Mouse (Mus musculus) MEL (cell line): ENCODE results near the gene Ccdc47. TPM values are rescaled to one million over a fixed set of nuclear protein-coding genes. Genes with fewer than 3 reads are reported as not detected.
"Not testable (repeated sequence)": the region's sequence is repeated elsewhere in the genome, so short reads cannot be mapped to it uniquely, and the experiment has no call there.

Experiments used
- DNase-seq: peaks from one replicate; pipeline ENCODE4 v3.0.0; 2011; ENCODE audit warnings: low read depth, low spot score
- H3K27ac ChIP-seq: 2 replicates; pipeline ENCODE4 v1.5.1; 2012; ENCODE audit warnings: low read depth, mild to moderate bottlenecking, control low read depth, low read length, moderate library complexity; ENCODE audit not compliant: control insufficient read depth
- H3K27me3 ChIP-seq, 2 experiments: fragments of 150-350 bp in 1 of 2; sonication (generic) in 1 of 2; 2 replicates each; pipeline ENCODE4 v1.6.1; 2012; ENCODE audit warnings: low read length in 2 of 2, mild to moderate bottlenecking in 2 of 2, improper control_type of control experiment in 1 of 2, moderate library complexity in 1 of 2; ENCODE audit not compliant: insufficient read depth in 2 of 2, control insufficient read depth in 1 of 2
- H3K36me3 ChIP-seq, 2 experiments: 2 replicates each; pipeline ENCODE4 v1.6.1; 2012 to 2014; ENCODE audit warnings: low read length in 2 of 2, improper control_type of control experiment in 1 of 2, inconsistent platforms in 1 of 2, mild to moderate bottlenecking in 1 of 2; ENCODE audit not compliant: insufficient read depth in 2 of 2, control insufficient read depth in 1 of 2
- H3K4me1 ChIP-seq, 2 experiments: fragments of 150-350 bp in 1 of 2; sonication (generic) in 1 of 2; 2 replicates each; pipeline ENCODE4 v1.6.1; 2012; ENCODE audit warnings: low read length in 2 of 2, improper control_type of control experiment in 1 of 2, mild to moderate bottlenecking in 1 of 2; ENCODE audit not compliant: insufficient read depth in 2 of 2, control insufficient read depth in 1 of 2
- H3K4me3 ChIP-seq, 2 experiments: fragments of 150-350 bp in 1 of 2; sonication (generic) in 1 of 2; 2 replicates each; pipeline ENCODE4 v1.5.1; 2012; ENCODE audit warnings: low read depth in 2 of 2, low read length in 2 of 2, mild to moderate bottlenecking in 2 of 2, moderate library complexity in 2 of 2, control low read depth in 1 of 2, improper control_type of control experiment in 1 of 2; ENCODE audit not compliant: control insufficient read depth in 1 of 2, insufficient read depth in 1 of 2
- H3K79me2 ChIP-seq: 2 replicates; pipeline ENCODE4 v1.6.1; 2012; ENCODE audit warnings: mild to moderate bottlenecking, low read length, moderate library complexity; ENCODE audit not compliant: control insufficient read depth, poor library complexity, insufficient read depth
- H3K9ac ChIP-seq: 2 replicates; pipeline ENCODE4 v1.6.1; 2012; ENCODE audit warnings: low read depth, mild to moderate bottlenecking, control low read depth, low read length, moderate library complexity; ENCODE audit not compliant: control insufficient read depth, poor library complexity, severe bottlenecking
- H3K9me3 ChIP-seq: fragments of 150-350 bp; sonication (generic); replicated peaks from 2 replicates; pipeline ENCODE4 v1.6.1; 2012; ENCODE audit warnings: mild to moderate bottlenecking, low read length, improper control_type of control experiment, moderate library complexity; ENCODE audit not compliant: insufficient read depth
- BHLHE40 ChIP-seq: IDR thresholded peaks from 2 replicates; pipeline ENCODE4 v1.6.1; 2012; ENCODE audit warnings: low read depth, mild to moderate bottlenecking, inconsistent platforms, low read length, improper control_type of control experiment, borderline replicate concordance
- CHD1 ChIP-seq: IDR thresholded peaks from 2 replicates; pipeline ENCODE4 v1.6.1; 2012; ENCODE audit warnings: low read depth, mild to moderate bottlenecking, inconsistent platforms, low read length, improper control_type of control experiment
- CTCF ChIP-seq, 3 experiments: IDR thresholded peaks in 2 of 3; conservative IDR thresholded peaks in 1 of 3; 2 replicates each; pipeline ENCODE4 v1.5.1; 2011 to 2012; ENCODE audit warnings: low read length in 3 of 3, low read depth in 2 of 3, mild to moderate bottlenecking in 2 of 3, improper control_type of control experiment in 1 of 3, inconsistent platforms in 1 of 3, mixed read lengths in 1 of 3, moderate library complexity in 1 of 3; ENCODE audit not compliant: control insufficient read depth in 1 of 3, insufficient read depth in 1 of 3, poor library complexity in 1 of 3, severe bottlenecking in 1 of 3
- ELF1 ChIP-seq: IDR thresholded peaks from 2 replicates; pipeline ENCODE4 v1.6.1; 2014; ENCODE audit warnings: low read depth, mild to moderate bottlenecking, inconsistent platforms, low read length, improper control_type of control experiment, moderate library complexity
- EP300 ChIP-seq, 2 experiments: IDR thresholded peaks; 2 replicates each; pipeline ENCODE4 v1.6.1; 2011; ENCODE audit warnings: improper control_type of control experiment in 2 of 2, low read length in 2 of 2, low read depth in 1 of 2, mild to moderate bottlenecking in 1 of 2
- ETS1 ChIP-seq: IDR thresholded peaks from 2 replicates; pipeline ENCODE4 v1.6.1; 2012; ENCODE audit warnings: low read depth, mild to moderate bottlenecking, inconsistent platforms, low read length, improper control_type of control experiment, moderate library complexity
- GABPA ChIP-seq: IDR thresholded peaks from 2 replicates; pipeline ENCODE4 v1.6.1; 2012; ENCODE audit warnings: low read depth, mild to moderate bottlenecking, inconsistent platforms, low read length, improper control_type of control experiment, moderate library complexity
- HCFC1 ChIP-seq: IDR thresholded peaks from 2 replicates; pipeline ENCODE4 v1.6.1; 2012; ENCODE audit warnings: low read depth, mild to moderate bottlenecking, inconsistent platforms, low read length, improper control_type of control experiment, moderate library complexity
- MEF2A ChIP-seq: IDR thresholded peaks from 2 replicates; pipeline ENCODE4 v1.6.1; 2014; ENCODE audit warnings: low read depth, mild to moderate bottlenecking, inconsistent platforms, low read length, improper control_type of control experiment; ENCODE audit not compliant: poor library complexity, insufficient replicate concordance, severe bottlenecking; ENCODE audit errors: extremely low read depth
- MYC ChIP-seq: IDR thresholded peaks from 2 replicates; pipeline ENCODE4 v1.6.1; 2011; ENCODE audit warnings: low read depth, mild to moderate bottlenecking, low read length, improper control_type of control experiment, moderate library complexity
- NELFE ChIP-seq: IDR thresholded peaks from 2 replicates; pipeline ENCODE4 v1.6.1; 2011; ENCODE audit warnings: low read depth, low read length, improper control_type of control experiment
- POLR2AphosphoS2 ChIP-seq: IDR thresholded peaks from 2 replicates; pipeline ENCODE4 v1.6.1; 2011; ENCODE audit warnings: low read length, improper control_type of control experiment
- POLR2AphosphoS5 ChIP-seq: IDR thresholded peaks from 2 replicates; pipeline ENCODE4 v1.6.1; 2012; ENCODE audit warnings: low read depth, borderline replicate concordance, mild to moderate bottlenecking, inconsistent platforms, low read length, moderate library complexity, mixed read lengths
- RCOR1 ChIP-seq: IDR thresholded peaks from 2 replicates; pipeline ENCODE4 v1.6.1; 2012; ENCODE audit warnings: low read depth, mild to moderate bottlenecking, inconsistent platforms, low read length, improper control_type of control experiment
- SIN3A ChIP-seq: IDR thresholded peaks from 2 replicates; pipeline ENCODE4 v1.6.1; 2012; ENCODE audit warnings: low read length, improper control_type of control experiment, inconsistent platforms
- TAL1 ChIP-seq: IDR thresholded peaks from 2 replicates; pipeline ENCODE4 v1.6.1; 2012; ENCODE audit warnings: mild to moderate bottlenecking, inconsistent platforms, low read length, moderate library complexity, mixed read lengths
- TBP ChIP-seq: IDR thresholded peaks from 2 replicates; pipeline ENCODE4 v1.8.0; 2011; ENCODE audit warnings: low read depth, low read length, improper control_type of control experiment
- USF1 ChIP-seq: IDR thresholded peaks from 2 replicates; pipeline ENCODE4 v1.6.1; 2014; ENCODE audit warnings: low read depth, mild to moderate bottlenecking, inconsistent platforms, low read length, improper control_type of control experiment, moderate library complexity
- ZC3H11A ChIP-seq: IDR thresholded peaks from 2 replicates; pipeline ENCODE4 v1.6.1; 2012; ENCODE audit warnings: low read depth, mild to moderate bottlenecking, inconsistent platforms, low read length, improper control_type of control experiment
- ZKSCAN1 ChIP-seq: IDR thresholded peaks from 2 replicates; pipeline ENCODE4 v1.6.1; 2012; ENCODE audit warnings: low read depth, mild to moderate bottlenecking, inconsistent platforms, low read length, improper control_type of control experiment, moderate library complexity
- ZMIZ1 ChIP-seq: IDR thresholded peaks from 2 replicates; pipeline ENCODE4 v1.6.1; 2012; ENCODE audit warnings: low read depth, mild to moderate bottlenecking, inconsistent platforms, low read length, improper control_type of control experiment, moderate library complexity
- ZNF384 ChIP-seq: IDR thresholded peaks from 2 replicates; pipeline ENCODE4 v1.6.1; 2012; ENCODE audit warnings: low read depth, mild to moderate bottlenecking, inconsistent platforms, low read length, improper control_type of control experiment
- polyA plus RNA-seq, 2 experiments: library from polyadenylated mRNA; stranded (reverse) in 1 of 2; unstranded in 1 of 2; fragments of >175 nt in 1 of 2; fragments of >200 nt in 1 of 2; gene quantifications; 2 replicates each; pipeline versions ENCODE4 v1.2.1 to v1.2.4; 2012; ENCODE audit warnings: low replicate concordance in 2 of 2, low read depth in 1 of 2; ENCODE audit not compliant: insufficient read length in 2 of 2, insufficient read depth in 1 of 2, missing spikeins in 1 of 2
- total RNA-seq: library from RNA; depleted of rRNA; stranded (reverse); fragments of 300-350 nt; gene quantifications from 2 replicates; pipeline ENCODE4 v1.2.3, GENCODE M21; 2012

Ccdc47 gene
- total and polyA plus RNA-seq, 3 experiments, result 47.6 to 145 (median 51.6) TPM

GRCm38 (mm10) chr11:106233978-106234377 is 17.8 kb upstream of the Ccdc47 start:
- not testable (repeated sequence) for DNase-seq, H3K9ac ChIP-seq, H3K4me3 ChIP-seq, H3K9me3 ChIP-seq, H3K4me1 ChIP-seq, H3K27ac ChIP-seq, H3K79me2 ChIP-seq, H3K27me3 ChIP-seq
- peaks cover 0 to 64% of the 10 kb centered on the region in 2 experiments; a peak in 3 of 4 replicates for H3K36me3 ChIP-seq
- TF ChIP-seq CTCF (IDR thresholded peaks at IDR 0.05 in 2 of 3, conservative IDR thresholded peaks at IDR 0.05 in 1 of 3; ENCODE audit: control insufficient read depth in 1 of 3, insufficient read depth in 1 of 3, low read depth in 2 of 3, low read length in 3 of 3, poor library complexity in 1 of 3, severe bottlenecking in 1 of 3), result peak; percentile 8 to 15 (median 9); a peak in 1 of 6 replicates

GRCm38 (mm10) chr11:106220603-106221002 is 4.5 kb upstream of the Ccdc47 start:
- H3K9ac ChIP-seq, result no peak overlapping the region
- no peak overlapping the region for H3K4me3 ChIP-seq
- no peak overlapping the region for H3K27ac ChIP-seq
- peaks cover 0 to 11% of the 10 kb centered on the region in 2 experiments; a peak in 3 of 4 replicates for H3K4me1 ChIP-seq
- no peaks in the 10 kb centered on the region for H3K9me3 ChIP-seq
- TF ChIP-seq SIN3A (no peak), CTCF (IDR thresholded peaks at IDR 0.05 in 2 of 3, conservative IDR thresholded peaks at IDR 0.05 in 1 of 3; ENCODE audit: control insufficient read depth in 1 of 3, insufficient read depth in 1 of 3, low read depth in 2 of 3, low read length in 3 of 3, poor library complexity in 1 of 3, severe bottlenecking in 1 of 3) (no peak), NELFE (no peak), ZC3H11A (no peak), POLR2AphosphoS5 (no peak), USF1 (peak; percentile 52), ZNF384 (no peak)
- TF ChIP-seq, all 39 proteins: peak for 1
- Histone ChIP-seq H3K36me3 (peaks cover 20 to 27% of the 10 kb centered on the region in 2 experiments), H3K79me2 (peaks cover 61% of the 10 kb centered on the region), H3K27me3 (no peaks in the 10 kb centered on the region)
- DNase-seq, result no peak

GRCm38 (mm10) chr11:106216730-106217490 is 766 bp upstream of the Ccdc47 start, which contains the start of gene Ddx42:
Gene Ddx42 (plus strand): TSS chr11:106216926.
- H3K9ac ChIP-seq, result peak within 1 kb of the TSS; percentile 91
- H3K9me3 ChIP-seq, result no peaks in the 10 kb centered on the region
- peak within 1 kb of the TSS; percentile 95 for H3K27ac ChIP-seq
- peak within 1 kb of the TSS; percentile 86 to 92 for H3K4me3 ChIP-seq
- peaks cover 12 to 32% of the 10 kb centered on the region in 2 experiments for H3K36me3 ChIP-seq
- peaks cover 0 to 19% of the 10 kb centered on the region in 2 experiments; a peak in 3 of 4 replicates for H3K4me1 ChIP-seq
- H3K27me3 ChIP-seq, result no peaks in the 10 kb centered on the region
- peaks cover 68% of the 10 kb centered on the region for H3K79me2 ChIP-seq
- DNase-seq, result peak; percentile 99
- 0 out of 2 replicates have a peak, but pooled peaks have one; percentile 5 for TF ChIP-seq POLR2AphosphoS5
- TF ChIP-seq TAL1, result no peak
- peak; percentile 92 for TF ChIP-seq ELF1
- no peak for TF ChIP-seq MEF2A
- peak; percentile 42; the same call in 1 of the 2 replicates for TF ChIP-seq POLR2AphosphoS2
- TF ChIP-seq MYC, result peak; percentile 22; the same call in 1 of the 2 replicates
- no peak for TF ChIP-seq USF1
- TF ChIP-seq BHLHE40, result no peak
- peak; percentile 83 for TF ChIP-seq HCFC1
- no peak for TF ChIP-seq ZC3H11A
- TF ChIP-seq CHD1, result peak; percentile 96
- TF ChIP-seq ZMIZ1, result peak; percentile 52; the same call in 1 of the 2 replicates
- no peak for TF ChIP-seq ZKSCAN1
- TF ChIP-seq GABPA, result no peak
- TF ChIP-seq EP300 (IDR thresholded peaks at IDR 0.05; ENCODE audit: low read depth in 1 of 2, low read length in 2 of 2), result peak in 1 of 2 experiments; percentile 27; a peak in 1 of 4 replicates
- peak; percentile 76 for TF ChIP-seq TBP
- no peak for TF ChIP-seq RCOR1
- peak; percentile 86 for TF ChIP-seq SIN3A
- TF ChIP-seq ETS1, result peak; percentile 49
